Mouse (Mus musculus) limb, embryonic 12.5 days (tissue): ENCODE data around the gene Hkdc1. TPM values are rescaled to one million over a fixed set of nuclear protein-coding genes. Genes with fewer than 3 reads are reported as not detected.

Source experiments
- ATAC-seq: fragments of 200-750 bp; cut with Nextera tagmentation; 2 replicates; pipeline ENCODE4 v1.8.0; 2017; ENCODE audit warnings: low read depth, moderate TSS enrichment; ENCODE audit not compliant: insufficient number of reproducible peaks, insufficient read depth, low FRiP score, low TSS enrichment
- H3K27ac ChIP-seq: fragments of 300-500 bp; sonication (generic); 2 replicates; pipeline ENCODE4 v1.5.1; 2016; ENCODE audit warnings: mild to moderate bottlenecking, moderate library complexity
- H3K27me3 ChIP-seq: fragments of 300-500 bp; sonication (generic); 2 replicates; pipeline ENCODE4 v1.6.1; 2016; ENCODE audit warnings: mild to moderate bottlenecking, moderate library complexity
- H3K36me3 ChIP-seq: fragments of 300-500 bp; sonication (generic); 2 replicates; pipeline ENCODE4 v1.6.1; 2016; ENCODE audit warnings: mild to moderate bottlenecking, moderate library complexity
- H3K4me1 ChIP-seq: fragments of 300-500 bp; sonication (generic); replicated peaks from 2 replicates; pipeline ENCODE4 v1.6.1; 2016
- H3K4me2 ChIP-seq: fragments of 300-500 bp; sonication (generic); 2 replicates; pipeline ENCODE4 v1.6.1; 2016; ENCODE audit warnings: mild to moderate bottlenecking, moderate library complexity
- H3K4me3 ChIP-seq: fragments of 300-500 bp; sonication (generic); replicated peaks from 2 replicates; pipeline ENCODE4 v1.5.1; 2016; ENCODE audit warnings: mild to moderate bottlenecking
- H3K9ac ChIP-seq: fragments of 300-500 bp; sonication (generic); replicated peaks from 2 replicates; pipeline ENCODE4 v1.6.1; 2016; ENCODE audit warnings: mild to moderate bottlenecking, moderate library complexity
- H3K9me3 ChIP-seq: fragments of 300-500 bp; sonication (generic); 2 replicates; pipeline ENCODE4 v1.6.1; 2016; ENCODE audit warnings: mild to moderate bottlenecking, moderate library complexity
- WGBS: fragments of 180-500 bp; shearing (Covaris S2); methylation state at CpG from one replicate; pipeline ENCODE4 v1.1.7; 2016; 5-methylcytosine and 5-hydroxymethylcytosine counted together
- polyA plus RNA-seq: library from polyadenylated mRNA; unstranded; fragments of >200 nt; fragmentation: Nextera tagmentation; extraction: Ambion mirVana; gene quantifications from 2 replicates; pipeline ENCODE4 v1.2.1, GENCODE M21; 2016

The Hkdc1 gene
- polyA plus RNA-seq, 1 experiment from 2014 or later = 5.1 TPM

GRCm38 (mm10) chr10:62338176-62338575, 84.1 kb downstream of the Hkdc1 start:
- H3K9me3 ChIP-seq = no peaks in the 10 kb centered on the region
- H3K36me3 ChIP-seq = no peaks in the 10 kb centered on the region
- no peak for ATAC-seq
- H3K4me3 ChIP-seq = no peak overlapping the region
- no peak overlapping the region for H3K27ac ChIP-seq
- peaks cover 51% of the 10 kb centered on the region for H3K4me1 ChIP-seq
- H3K4me2 ChIP-seq = peak overlapping the region; percentile 93
- no peaks in the 10 kb centered on the region for H3K27me3 ChIP-seq
- WGBS = 45% methylated on average over 9 of the region's 9 CpGs
- no peak overlapping the region for H3K9ac ChIP-seq

DNA sequence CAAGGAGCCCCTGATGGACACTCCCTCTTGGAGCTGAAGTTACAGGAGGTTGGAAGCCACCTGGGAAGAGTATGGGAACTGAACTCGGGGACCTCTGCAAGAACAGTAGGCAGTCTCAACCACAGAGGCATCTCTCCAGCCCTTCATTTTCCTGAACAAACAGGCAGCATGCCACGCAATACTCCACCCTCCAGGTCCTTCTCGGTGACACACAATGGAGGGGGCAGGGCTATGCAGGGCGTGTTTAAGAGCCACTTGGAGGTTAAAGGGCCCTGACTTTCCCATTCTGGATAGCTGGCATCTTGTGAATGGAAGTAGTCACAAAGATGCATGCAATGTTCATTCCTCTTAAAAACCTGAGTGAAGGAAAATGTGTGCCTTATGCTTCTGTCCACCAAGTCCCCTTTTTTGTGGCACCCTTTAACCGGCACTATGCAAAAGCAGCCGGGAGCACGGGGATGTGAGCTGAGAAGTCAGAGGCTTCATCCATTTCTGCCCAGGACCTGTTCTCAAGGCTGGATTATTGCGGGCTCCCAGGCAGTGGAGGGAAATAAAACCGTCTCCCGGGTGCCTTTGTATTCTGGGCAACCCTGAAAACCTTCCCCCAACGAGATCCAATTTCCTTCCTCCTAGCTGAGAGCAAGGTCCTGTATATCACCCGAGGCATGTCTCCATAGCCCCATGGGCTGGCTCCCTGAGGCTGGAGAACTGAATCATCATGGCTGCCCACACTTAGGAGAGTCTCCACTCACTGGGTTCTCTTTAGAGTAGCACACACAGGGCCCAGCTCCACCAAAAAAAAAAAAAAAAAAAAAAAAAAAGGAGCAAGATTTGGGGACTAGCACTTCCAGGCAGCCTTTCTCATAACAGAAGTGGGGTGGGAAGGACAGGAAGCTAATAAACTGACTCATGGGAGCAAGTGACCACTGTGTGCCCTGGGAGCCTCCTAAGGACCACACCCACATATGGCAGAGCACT, 85.4 kb downstream of the Hkdc1 start:
- H3K9me3 ChIP-seq = no peaks in the 10 kb centered on the region
- H3K4me1 ChIP-seq = peaks cover 62% of the 10 kb centered on the region
- H3K27me3 ChIP-seq = no peaks in the 10 kb centered on the region
- WGBS = 29% methylated on average over 12 of the region's 12 CpGs
- ATAC-seq = no peak
- peak overlapping the region; percentile 31; the same call in 1 of the 2 replicates for H3K9ac ChIP-seq
- no peaks in the 10 kb centered on the region for H3K36me3 ChIP-seq
- H3K4me3 ChIP-seq = no peak overlapping the region
- peak overlapping the region; percentile 76 for H3K27ac ChIP-seq
- H3K4me2 ChIP-seq = no peak overlapping the region

DNA sequence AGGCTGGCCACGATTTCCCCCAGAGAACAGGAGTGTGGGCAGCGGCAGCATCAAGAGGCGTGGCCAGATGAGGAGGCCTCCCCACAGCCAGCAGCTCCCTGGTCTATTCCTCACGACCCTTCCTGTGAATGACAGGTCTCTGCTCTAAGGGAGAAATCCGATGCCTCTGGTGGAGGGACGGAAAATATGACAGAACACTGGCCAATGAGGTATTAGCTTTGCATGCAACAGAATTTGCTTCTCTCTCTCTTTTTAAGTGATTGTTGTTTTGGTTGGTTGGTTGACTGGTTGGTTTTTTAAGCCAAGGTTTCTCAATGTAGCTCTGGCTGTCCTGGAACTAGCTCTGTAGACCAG, 86.9 kb downstream of the Hkdc1 start:
- Histone ChIP-seq H3K4me2 (no peak overlapping the region), H3K36me3 (no peaks in the 10 kb centered on the region), H3K9ac (no peak overlapping the region), H3K9me3 (no peaks in the 10 kb centered on the region), H3K4me3 (no peak overlapping the region), H3K27me3 (no peaks in the 10 kb centered on the region), H3K27ac (no peak overlapping the region; the same call in 1 of the 2 replicates), H3K4me1 (peaks cover 54% of the 10 kb centered on the region)
- 24% methylated on average over 6 of the region's 6 CpGs for WGBS
- ATAC-seq = no peak

DNA sequence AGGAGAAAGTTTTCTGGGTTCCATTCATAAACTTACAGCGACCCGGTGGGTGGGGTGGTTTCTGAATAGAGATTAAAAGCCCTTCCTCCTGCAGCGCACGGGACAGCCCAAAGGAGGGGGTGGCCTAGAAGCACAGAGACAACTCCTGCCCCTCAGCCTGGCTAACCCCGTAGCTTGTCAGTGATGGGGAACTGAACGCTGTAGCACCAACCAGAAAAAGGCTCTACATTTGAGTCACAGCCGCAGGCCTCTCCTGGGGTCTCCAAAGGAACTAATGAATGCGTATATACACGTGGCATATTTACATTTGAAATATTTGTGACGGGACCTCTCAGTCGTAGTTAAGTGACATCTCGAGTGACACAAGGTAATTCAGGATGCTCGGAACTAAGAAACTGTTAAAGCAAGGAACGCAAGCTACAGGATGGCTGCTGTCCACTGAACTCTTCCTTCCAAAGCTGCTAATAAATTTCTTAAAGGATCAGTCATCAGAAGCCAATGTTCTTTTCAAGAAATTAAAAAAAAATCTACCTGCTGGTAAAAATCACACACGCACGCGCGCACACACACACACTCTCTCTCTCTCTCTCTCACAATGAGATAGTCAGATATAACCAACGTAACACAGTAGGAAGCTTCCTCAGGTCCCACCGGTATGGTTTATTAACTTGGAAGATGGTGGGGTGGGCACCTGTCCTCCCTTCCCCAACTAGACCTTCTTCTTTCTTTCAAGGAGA, 87.4 kb downstream of the Hkdc1 start:
- no peak overlapping the region for H3K4me2 ChIP-seq
- no peaks in the 10 kb centered on the region for H3K27me3 ChIP-seq
- peaks cover 58% of the 10 kb centered on the region for H3K4me1 ChIP-seq
- H3K9ac ChIP-seq = no peak overlapping the region
- H3K9me3 ChIP-seq = no peaks in the 10 kb centered on the region
- H3K27ac ChIP-seq = no peak overlapping the region; the same call in 1 of the 2 replicates
- H3K36me3 ChIP-seq = no peaks in the 10 kb centered on the region
- no peak overlapping the region for H3K4me3 ChIP-seq
- WGBS = 60% methylated on average over 20 of the region's 20 CpGs
- ATAC-seq = no peak

DNA sequence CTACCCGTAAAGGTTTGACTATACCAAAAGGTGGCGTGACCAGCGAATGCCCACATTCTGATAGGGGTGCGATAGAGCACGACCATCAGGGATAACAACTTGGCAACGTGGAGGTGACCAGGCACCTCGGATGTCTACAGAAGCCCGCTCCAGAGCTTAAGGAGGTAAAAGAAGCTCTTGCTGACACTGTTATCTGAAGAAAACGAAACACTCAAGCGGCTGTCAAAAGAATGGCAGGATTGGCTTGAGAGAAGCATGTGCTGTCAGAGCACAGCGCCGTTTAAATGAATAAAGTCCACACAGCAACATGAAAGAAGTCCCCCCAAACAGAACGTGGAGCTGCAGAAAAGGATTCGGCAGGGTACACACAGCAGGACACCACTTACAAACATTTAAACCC, 89.0 kb downstream of the Hkdc1 start:
- WGBS = 79% methylated on average over 14 of the region's 14 CpGs
- no peak overlapping the region for H3K4me3 ChIP-seq
- H3K4me1 ChIP-seq = peaks cover 46% of the 10 kb centered on the region
- no peaks in the 10 kb centered on the region for H3K36me3 ChIP-seq
- H3K9ac ChIP-seq = no peak overlapping the region
- H3K27me3 ChIP-seq = no peaks in the 10 kb centered on the region
- no peaks in the 10 kb centered on the region for H3K9me3 ChIP-seq
- H3K27ac ChIP-seq = no peak overlapping the region
- ATAC-seq = no peak
- H3K4me2 ChIP-seq = no peak overlapping the region

Other genes with a start within 250 kb of the Hkdc1 start
- 19.3 and 20.4 TPM in 2 replicates for gene Tspan15, start 191.2 kb downstream of the Hkdc1 start, polyA plus RNA-seq
- not detected in 2 replicates for gene Tacr2, start 170.1 kb downstream of the Hkdc1 start, polyA plus RNA-seq
- 38.0 and 38.5 TPM in 2 replicates for gene Hk1, start 42.6 kb downstream of the Hkdc1 start, polyA plus RNA-seq
- gene 4930507D05Rik, start 27.0 kb upstream of the Hkdc1 start, polyA plus RNA-seq = 0.71 and 1.1 TPM in 2 replicates
- 30.1 and 32.3 TPM in 2 replicates for gene Supv3l1, start 27.2 kb upstream of the Hkdc1 start, polyA plus RNA-seq
- 72.4 and 72.8 TPM in 2 replicates for gene Vps26a, start 64.3 kb upstream of the Hkdc1 start, polyA plus RNA-seq
- gene Srgn, start 105.0 kb upstream of the Hkdc1 start, polyA plus RNA-seq = 3.9 and 5.5 TPM in 2 replicates
- gene Kif1bp, start 156.0 kb upstream of the Hkdc1 start, polyA plus RNA-seq = 46.1 and 49.8 TPM in 2 replicates
- gene Ddx21, start 179.8 kb upstream of the Hkdc1 start, polyA plus RNA-seq = 27.9 and 29.0 TPM in 2 replicates
- gene Ddx50, start 228.7 kb upstream of the Hkdc1 start, polyA plus RNA-seq = 178 and 180 TPM in 2 replicates